Mouse (Mus musculus) midbrain, postnatal 0 days (tissue): Measurements from ENCODE around the gene Stxbp2. TPM values are rescaled to one million over a fixed set of nuclear protein-coding genes. Genes with fewer than 3 reads are reported as not detected.

Source experiments
- ATAC-seq: fragments of 200-750 bp; cut with Nextera tagmentation; 2 replicates; pipeline ENCODE4 v1.8.0; 2017; ENCODE audit warnings: moderate number of reproducible peaks, mild to moderate bottlenecking, moderate TSS enrichment, moderate library complexity; ENCODE audit not compliant: low FRiP score
- DNase-seq: peaks from one replicate; pipeline ENCODE4 v3.0.0-alpha.2; 2015; ENCODE audit warnings: low spot score
- H3K27ac ChIP-seq: fragments of 300-500 bp; sonication (generic); 2 replicates; pipeline ENCODE4 v1.5.1; 2014; ENCODE audit warnings: low read depth, mild to moderate bottlenecking, low read length, mixed read lengths
- H3K27me3 ChIP-seq: fragments of 300-500 bp; sonication (generic); 2 replicates; pipeline ENCODE4 v1.6.1; 2014; ENCODE audit warnings: low read length, control low read depth, mixed read lengths; ENCODE audit not compliant: insufficient read depth
- H3K36me3 ChIP-seq: fragments of 300-500 bp; sonication (generic); 2 replicates; pipeline ENCODE4 v1.6.1; 2014; ENCODE audit warnings: low read length, control low read depth, mixed read lengths; ENCODE audit not compliant: insufficient read depth
- H3K4me1 ChIP-seq: fragments of 300-500 bp; sonication (generic); 2 replicates; pipeline ENCODE4 v1.6.1; 2014; ENCODE audit warnings: mild to moderate bottlenecking, control low read depth, antibody characterized with exemption, low read length, mixed read lengths; ENCODE audit not compliant: insufficient read depth
- H3K4me2 ChIP-seq: fragments of 300-500 bp; sonication (generic); 2 replicates; pipeline ENCODE4 v1.6.1; 2014; ENCODE audit warnings: low read depth, mild to moderate bottlenecking, low read length, mixed read lengths; ENCODE audit not compliant: poor library complexity, severe bottlenecking
- H3K4me3 ChIP-seq: fragments of 300-500 bp; sonication (generic); 2 replicates; pipeline ENCODE4 v1.5.1; 2014; ENCODE audit warnings: low read depth, mild to moderate bottlenecking, low read length, moderate library complexity
- H3K9ac ChIP-seq: fragments of 300-500 bp; sonication (generic); replicated peaks from 2 replicates; pipeline ENCODE4 v1.6.1; 2014; ENCODE audit warnings: mild to moderate bottlenecking, low read length, moderate library complexity, mixed read lengths; ENCODE audit not compliant: poor library complexity, severe bottlenecking
- H3K9me3 ChIP-seq: fragments of 300-500 bp; sonication (generic); 2 replicates; pipeline ENCODE4 v1.6.1; 2016; ENCODE audit warnings: low read length, control low read depth
- CTCF ChIP-seq: IDR thresholded peaks from 2 replicates; pipeline ENCODE4 v1.5.1; 2016; ENCODE audit warnings: antibody characterized with exemption, mild to moderate bottlenecking
- WGBS: fragments of 180-500 bp; shearing (Covaris S2); extraction: QIAGEN DNeasy Blood & Tissue Kit; methylation state at CpG from one replicate; pipeline ENCODE4 v1.1.7; 2014; 5-methylcytosine and 5-hydroxymethylcytosine counted together
- polyA plus RNA-seq: library from polyadenylated mRNA; unstranded; fragments of >200 nt; fragmentation: Nextera tagmentation; extraction: Ambion mirVana; gene quantifications from 2 replicates; pipeline ENCODE4 v1.2.1, GENCODE M21; 2015
- total RNA-seq: library from RNA; depleted of rRNA; stranded (reverse); fragments of >200 nt; gene quantifications from 2 replicates; pipeline ENCODE4 v1.2.3, GENCODE M21; 2014; rRNA removed

The Stxbp2 gene
- total and polyA plus RNA-seq, 2 experiments from 2014 or later = 23.1 to 44.2 TPM

DNA sequence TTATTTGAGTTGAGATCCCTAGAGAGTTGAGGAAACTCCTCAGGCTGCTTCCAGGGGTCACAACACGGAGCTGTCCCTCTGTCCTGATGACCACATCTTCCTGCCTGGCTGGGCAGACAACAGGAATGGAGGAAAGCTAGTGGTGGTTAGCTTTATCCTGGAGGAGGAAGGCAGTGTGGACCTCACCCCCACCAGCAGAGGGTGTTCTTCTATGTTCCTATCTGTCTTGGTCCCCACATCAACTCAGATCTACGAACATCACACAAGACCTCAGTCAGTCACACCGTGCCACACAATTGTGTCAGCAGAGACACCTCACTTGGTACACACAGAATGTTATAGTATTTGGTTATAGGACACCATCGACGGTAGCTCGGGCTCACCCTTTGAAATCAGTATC is 56.8 kb downstream of the Stxbp2 start:
- H3K9ac ChIP-seq = no peak overlapping the region
- WGBS = 75% methylated on average over 6 of the region's 6 CpGs
- TF ChIP-seq CTCF = no peak
- H3K27me3 ChIP-seq = no peaks in the 10 kb centered on the region
- no peak overlapping the region for H3K4me2 ChIP-seq
- no peak overlapping the region for H3K27ac ChIP-seq
- H3K9me3 ChIP-seq = no peaks in the 10 kb centered on the region
- H3K4me3 ChIP-seq = no peak overlapping the region
- no peaks in the 10 kb centered on the region for H3K4me1 ChIP-seq
- ATAC-seq (no peak), DNase-seq (no peak)
- H3K36me3 ChIP-seq = no peaks in the 10 kb centered on the region; the same call in 1 of the 2 replicates

DNA sequence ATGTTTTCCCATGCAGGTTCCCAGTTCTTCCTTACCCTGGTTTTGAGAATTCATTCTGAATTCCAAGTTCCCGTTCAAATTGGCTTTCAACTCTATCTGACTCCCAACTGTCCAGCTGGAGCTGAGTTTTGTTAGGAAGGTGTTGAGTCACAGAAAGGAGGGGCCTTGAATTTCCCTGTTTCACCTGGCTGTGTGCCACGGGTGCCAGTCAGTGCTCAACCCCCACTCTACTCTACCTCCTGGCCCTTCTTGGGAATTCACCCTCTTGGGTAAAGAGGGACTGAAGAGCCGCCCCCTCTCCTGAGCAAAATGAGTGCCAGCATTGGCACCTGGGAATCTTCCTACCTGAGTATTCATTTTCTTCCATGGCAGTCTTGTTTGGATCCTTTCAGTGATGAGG is 60.0 kb downstream of the Stxbp2 start:
- Histone ChIP-seq H3K4me2 (no peak overlapping the region), H3K27me3 (no peaks in the 10 kb centered on the region), H3K9me3 (no peaks in the 10 kb centered on the region), H3K4me1 (no peaks in the 10 kb centered on the region), H3K27ac (no peak overlapping the region), H3K36me3 (no peaks in the 10 kb centered on the region), H3K9ac (no peak overlapping the region), H3K4me3 (no peak overlapping the region)
- TF ChIP-seq CTCF = no peak
- no peak for ATAC-seq
- DNase-seq = no peak
- 81% methylated on average over 3 of the region's 3 CpGs for WGBS

Other genes with a start within 250 kb of the Stxbp2 start
- 34.3 and 46.0 TPM in 2 replicates for gene Arhgef18, start 237.9 kb upstream of the Stxbp2 start, total RNA-seq
- 6.8 and 7.2 TPM in 2 replicates for gene Arhgef18, start 237.9 kb upstream of the Stxbp2 start, polyA plus RNA-seq
- gene Pex11g, start 163.3 kb upstream of the Stxbp2 start, total RNA-seq = 1.8 and 2.2 TPM in 2 replicates
- 3.1 and 3.6 TPM in 2 replicates for gene Pex11g, start 163.3 kb upstream of the Stxbp2 start, polyA plus RNA-seq
- 0.47 and 0.55 TPM in 2 replicates for gene Tex45, start 160.1 kb upstream of the Stxbp2 start, total RNA-seq
- gene Tex45, start 160.1 kb upstream of the Stxbp2 start, polyA plus RNA-seq = 0.64 and 0.68 TPM in 2 replicates
- 85.5 and 106 TPM in 2 replicates for gene Zfp358, start 137.8 kb upstream of the Stxbp2 start, total RNA-seq
- 57.1 and 58.3 TPM in 2 replicates for gene Zfp358, start 137.8 kb upstream of the Stxbp2 start, polyA plus RNA-seq
- gene Mcoln1, start 130.5 kb upstream of the Stxbp2 start, total RNA-seq = 93.8 and 116 TPM in 2 replicates
- gene Mcoln1, start 130.5 kb upstream of the Stxbp2 start, polyA plus RNA-seq = 108 and 117 TPM in 2 replicates
- 57.0 and 57.5 TPM in 2 replicates for gene Pnpla6, start 115.6 kb upstream of the Stxbp2 start, total RNA-seq
- 35.5 and 36.8 TPM in 2 replicates for gene Pnpla6, start 115.6 kb upstream of the Stxbp2 start, polyA plus RNA-seq
- gene C330021F23Rik, start 63.0 kb upstream of the Stxbp2 start, total RNA-seq = not detected in 2 replicates
- gene C330021F23Rik, start 63.0 kb upstream of the Stxbp2 start, polyA plus RNA-seq = 0.17 TPM in 1 of 2 replicates, not detected in the other
- gene Camsap3, start 43.7 kb upstream of the Stxbp2 start, total RNA-seq = 115 and 149 TPM in 2 replicates
- 44.9 and 46.2 TPM in 2 replicates for gene Camsap3, start 43.7 kb upstream of the Stxbp2 start, polyA plus RNA-seq
- 41.9 and 43.0 TPM in 2 replicates for gene Xab2, start 9.6 kb upstream of the Stxbp2 start, total RNA-seq
- 31.7 and 35.9 TPM in 2 replicates for gene Xab2, start 9.6 kb upstream of the Stxbp2 start, polyA plus RNA-seq
- 5.7 and 7.7 TPM in 2 replicates for gene Pet100, start 9.4 kb upstream of the Stxbp2 start, total RNA-seq
- gene Pet100, start 9.4 kb upstream of the Stxbp2 start, polyA plus RNA-seq = 70.9 and 71.3 TPM in 2 replicates
- gene Pcp2, start 5.4 kb upstream of the Stxbp2 start, total RNA-seq = 10.4 and 33.2 TPM in 2 replicates
- gene Pcp2, start 5.4 kb upstream of the Stxbp2 start, polyA plus RNA-seq = 0.83 and 1.1 TPM in 2 replicates
- gene Retn, start 24.8 kb downstream of the Stxbp2 start, total RNA-seq = not detected in 2 replicates
- gene Retn, start 24.8 kb downstream of the Stxbp2 start, polyA plus RNA-seq = 0.42 and 0.62 TPM in 2 replicates
- gene Mcemp1, start 34.8 kb downstream of the Stxbp2 start, total RNA-seq = not detected in 2 replicates
- gene Mcemp1, start 34.8 kb downstream of the Stxbp2 start, polyA plus RNA-seq = 0.23 and 0.26 TPM in 2 replicates
- gene Fcor, start 41.4 kb downstream of the Stxbp2 start, total RNA-seq = 14.7 and 33.3 TPM in 2 replicates
- gene Fcor, start 41.4 kb downstream of the Stxbp2 start, polyA plus RNA-seq = 20.1 and 20.3 TPM in 2 replicates
- gene Trappc5, start 45.3 kb downstream of the Stxbp2 start, total RNA-seq = 59.7 and 65.3 TPM in 2 replicates
- 67.0 and 68.3 TPM in 2 replicates for gene Trappc5, start 45.3 kb downstream of the Stxbp2 start, polyA plus RNA-seq
- gene Fcer2a, start 63.2 kb downstream of the Stxbp2 start, total RNA-seq = not detected in 2 replicates
- 0.22 and 0.41 TPM in 2 replicates for gene Fcer2a, start 63.2 kb downstream of the Stxbp2 start, polyA plus RNA-seq
- not detected in 2 replicates for gene Clec4g, start 89.7 kb downstream of the Stxbp2 start, total RNA-seq
- not detected in 2 replicates for gene Clec4g, start 89.7 kb downstream of the Stxbp2 start, polyA plus RNA-seq
- 0.11 TPM in 1 of 2 replicates, not detected in the other for gene Cd209a, start 118.0 kb downstream of the Stxbp2 start, total RNA-seq
- not detected in 2 replicates for gene Cd209a, start 118.0 kb downstream of the Stxbp2 start, polyA plus RNA-seq
- not detected in 2 replicates for gene Cd209e, start 223.4 kb downstream of the Stxbp2 start, total RNA-seq
- gene Cd209e, start 223.4 kb downstream of the Stxbp2 start, polyA plus RNA-seq = not detected in 2 replicates
- not detected in 2 replicates for gene Cd209d, start 247.6 kb downstream of the Stxbp2 start, total RNA-seq
- not detected in 2 replicates for gene Cd209d, start 247.6 kb downstream of the Stxbp2 start, polyA plus RNA-seq